Mouse (Mus musculus) liver, embryonic 18 days (tissue): ENCODE results near the gene Olfr681. TPM values are rescaled to one million over a fixed set of nuclear protein-coding genes. Genes with fewer than 3 reads are reported as not detected.

Source experiments
- polyA plus RNA-seq: library from polyadenylated mRNA; depleted of rRNA; stranded (reverse); fragments of >200 nt; gene quantifications from 2 replicates; pipeline ENCODE4 v1.2.3, GENCODE M21; 2012; rRNA removed

Gene Olfr681
- not detected in 2 replicates for polyA plus RNA-seq

DNA sequence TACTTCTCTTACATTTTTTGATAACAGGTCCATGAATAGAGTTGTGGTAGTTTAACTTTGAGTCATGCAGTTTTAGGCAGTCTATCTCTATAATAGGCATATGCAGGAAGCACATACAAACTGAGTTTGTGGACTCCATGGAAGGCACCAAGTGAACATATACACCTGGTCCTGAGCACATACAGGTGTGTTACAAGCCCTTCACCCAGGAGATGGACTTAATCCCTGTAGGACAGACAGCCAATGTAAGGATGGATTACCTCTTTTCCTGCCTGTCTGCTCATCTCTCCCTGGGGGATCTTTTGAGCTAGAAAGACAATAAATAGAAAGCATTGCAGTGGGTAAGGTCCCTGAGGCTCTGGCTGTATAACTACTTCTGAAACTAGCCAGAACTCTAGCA lies at the start of gene Olfr681:
TSS of gene Olfr681 (plus strand) at position 301 of the 400 bp plus-strand sequence.

DNA sequence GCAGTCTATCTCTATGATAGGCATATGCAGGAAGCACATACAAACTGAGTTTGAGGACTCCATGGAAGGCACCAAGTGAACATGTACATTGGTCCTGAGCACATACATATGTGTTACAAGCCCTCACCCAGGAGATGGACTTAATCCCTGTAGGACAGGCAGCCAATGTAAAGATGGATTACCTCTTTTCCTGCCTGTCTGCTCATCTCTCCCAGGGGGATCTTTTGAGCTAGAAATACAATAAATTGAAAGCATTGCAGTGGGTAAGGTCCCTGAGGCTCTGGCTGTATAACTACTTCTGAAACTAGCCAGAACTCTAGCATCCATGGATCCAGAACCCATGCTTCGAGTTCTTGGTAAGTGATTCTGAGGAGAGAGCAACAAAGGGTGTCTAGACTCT lies 35.7 kb upstream of the Olfr681 start, which contains the start of gene Olfr679:
TSS of gene Olfr679 (plus strand) at position 301 of the 400 bp plus-strand sequence.

DNA sequence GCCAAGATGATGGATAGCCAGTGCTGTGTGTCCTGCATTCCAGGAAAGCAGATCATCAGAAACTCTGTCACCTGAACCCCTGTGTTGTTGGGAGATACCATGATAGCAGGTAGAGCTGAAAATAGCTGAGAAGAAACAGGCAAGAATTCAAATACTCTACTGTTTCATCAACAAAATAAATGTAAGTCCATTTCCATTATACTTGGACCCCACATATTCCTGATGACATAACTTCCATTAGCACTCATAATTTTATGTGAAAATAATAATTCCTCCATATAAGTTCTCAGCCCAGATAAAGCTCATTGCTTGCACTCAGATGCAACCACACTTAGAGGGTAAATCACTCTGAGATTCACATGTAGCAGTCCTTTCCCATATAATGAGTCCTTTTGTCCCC lies 23.9 kb upstream of the Olfr681 start, which contains the start of gene Olfr680-ps1:
TSS of gene Olfr680-ps1 (minus strand) at position 101 of the 400 bp plus-strand sequence.

DNA sequence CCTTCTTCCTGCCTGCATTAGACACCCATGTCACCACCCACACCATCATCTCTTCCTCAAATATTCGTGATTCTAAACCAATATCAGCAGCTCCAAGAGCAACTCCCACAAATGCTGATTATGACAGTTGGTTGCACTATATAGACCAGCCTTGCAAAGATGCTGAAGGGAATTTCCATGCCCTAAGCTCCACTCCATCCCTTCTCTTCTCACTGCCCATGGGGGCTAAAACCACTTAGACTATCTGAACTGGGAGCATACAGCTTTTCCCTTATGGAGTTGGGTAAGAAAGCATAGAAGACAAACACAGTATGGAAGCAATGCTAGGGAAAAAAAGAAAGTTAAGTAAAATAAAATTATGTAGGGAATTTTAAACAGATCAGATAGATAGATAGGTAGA lies 30.3 kb downstream of the Olfr681 start, which contains the start of gene Olfr683:
TSS of gene Olfr683 (minus strand) at position 101 of the 400 bp plus-strand sequence.

DNA sequence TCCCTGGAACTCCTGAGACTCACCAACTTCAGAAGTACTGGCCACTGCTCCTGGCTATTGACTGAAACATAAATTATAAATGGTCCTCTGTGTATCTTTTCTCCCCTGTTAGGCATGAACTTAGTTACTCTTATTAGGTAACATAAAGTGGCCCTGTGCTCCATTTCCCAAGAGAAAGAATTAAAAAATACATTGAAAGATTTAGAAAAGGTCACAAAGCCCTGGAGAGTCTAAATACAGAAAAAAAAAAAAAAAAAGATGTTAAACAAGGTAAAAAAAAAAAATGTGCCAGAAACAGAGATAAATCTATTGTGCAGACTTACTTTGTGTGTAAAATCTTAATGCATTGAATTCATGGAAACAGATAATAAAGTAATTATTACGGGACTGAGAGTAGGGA lies 46.9 kb downstream of the Olfr681 start, which contains the start of gene Olfr684:
TSS of gene Olfr684 (minus strand) at position 101 of the 400 bp plus-strand sequence.

Other genes with a start within 250 kb of the Olfr681 start
- gene Olfr665, start 238.8 kb upstream of the Olfr681 start, polyA plus RNA-seq: not detected in 2 replicates
- gene Olfr666, start 220.9 kb upstream of the Olfr681 start, polyA plus RNA-seq: not detected in 2 replicates
- not detected in 2 replicates for gene Olfr667, start 195.4 kb upstream of the Olfr681 start, polyA plus RNA-seq
- not detected in 2 replicates for gene Olfr668, start 188.8 kb upstream of the Olfr681 start, polyA plus RNA-seq
- gene Olfr669, start 182.6 kb upstream of the Olfr681 start, polyA plus RNA-seq: not detected in 2 replicates
- not detected in 2 replicates for gene Olfr670, start 154.2 kb upstream of the Olfr681 start, polyA plus RNA-seq
- gene Olfr671, start 137.7 kb upstream of the Olfr681 start, polyA plus RNA-seq: not detected in 2 replicates
- gene Olfr672, start 114.8 kb upstream of the Olfr681 start, polyA plus RNA-seq: not detected in 2 replicates
- gene Olfr675, start 88.4 kb upstream of the Olfr681 start, polyA plus RNA-seq: not detected in 2 replicates
- gene Olfr676, start 84.1 kb upstream of the Olfr681 start, polyA plus RNA-seq: not detected in 2 replicates
- gene Olfr677, start 65.5 kb upstream of the Olfr681 start, polyA plus RNA-seq: not detected in 2 replicates
- not detected in 2 replicates for gene Olfr678, start 52.4 kb upstream of the Olfr681 start, polyA plus RNA-seq
- gene Olfr679, start 35.6 kb upstream of the Olfr681 start, polyA plus RNA-seq: not detected in 2 replicates
- not detected in 2 replicates for gene Olfr680-ps1, start 24.0 kb upstream of the Olfr681 start, polyA plus RNA-seq
- not detected in 2 replicates for gene Olfr683, start 30.2 kb downstream of the Olfr681 start, polyA plus RNA-seq
- not detected in 2 replicates for gene Olfr684, start 46.8 kb downstream of the Olfr681 start, polyA plus RNA-seq
- gene Olfr685, start 69.2 kb downstream of the Olfr681 start, polyA plus RNA-seq: not detected in 2 replicates
- gene Olfr686, start 90.6 kb downstream of the Olfr681 start, polyA plus RNA-seq: not detected in 2 replicates
- gene Olfr688, start 171.3 kb downstream of the Olfr681 start, polyA plus RNA-seq: not detected in 2 replicates
- gene Olfr689, start 194.3 kb downstream of the Olfr681 start, polyA plus RNA-seq: not detected in 2 replicates
- gene Olfr690, start 217.3 kb downstream of the Olfr681 start, polyA plus RNA-seq: not detected in 2 replicates
- not detected in 2 replicates for gene Olfr691, start 225.4 kb downstream of the Olfr681 start, polyA plus RNA-seq